Mouse (Mus musculus) lung, postnatal 0 days (tissue): ENCODE data around the gene Mrnip.

ENCODE experiments used
- CTCF ChIP-seq: IDR thresholded peaks from 2 replicates; pipeline ENCODE4 v1.5.1; 2016; ENCODE audit warnings: antibody characterized with exemption, mild to moderate bottlenecking
- EP300 ChIP-seq: IDR thresholded peaks from 2 replicates; pipeline ENCODE4 v1.6.1; 2016; ENCODE audit warnings: antibody characterized with exemption, mild to moderate bottlenecking, control low read depth

- TF ChIP-seq CTCF, result no peak
- TF ChIP-seq EP300, result no peak
Measured at GRCm38 (mm10) chr11:50162338-50163050, 11.8 kb upstream of the Mrnip start.
